Mouse (Mus musculus): ENCODE data around the gene Srebf2.
"Not testable (repeated sequence)": the region's sequence is repeated elsewhere in the genome, so short reads cannot be mapped to it uniquely, and the experiment has no call there.

Srebf2 gene

GRCm38 (mm10) chr15:82146770-82147610 lies at the start of gene Srebf2:
Srebf2 (plus strand) TSS chr15:82147181.
- in situ Hi-C loops (cut with MboI; ENCODE audit: low sequenced_read_pairs), result no loop called here

GRCm38 (mm10) chr15:82106953-82107555 lies 39.9 kb upstream of the Srebf2 start:
- in situ Hi-C loops (cut with MboI; ENCODE audit: low sequenced_read_pairs), result no loop called here

DNA sequence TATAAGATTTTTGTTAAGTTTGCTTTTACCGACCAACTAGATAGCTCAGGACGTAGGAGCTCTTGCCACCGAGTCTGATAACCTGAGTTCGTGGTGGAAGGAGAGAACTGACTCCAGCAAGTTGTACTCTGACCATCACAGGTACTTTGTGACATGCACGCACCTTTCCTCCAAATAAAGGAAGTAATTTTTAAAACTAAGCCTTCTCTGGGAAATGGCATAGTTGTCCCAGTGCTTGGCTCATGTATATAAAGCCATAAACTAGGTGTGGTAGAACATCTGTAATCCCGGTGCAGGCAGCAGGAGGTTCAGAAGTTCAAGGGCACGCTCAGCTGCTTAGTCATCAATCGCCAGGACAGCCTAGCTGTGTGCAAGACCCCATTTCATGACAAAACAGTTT lies 26.4 kb upstream of the Srebf2 start:
- in situ Hi-C loops (cut with MboI; ENCODE audit: low sequenced_read_pairs), result no loop called here

DNA sequence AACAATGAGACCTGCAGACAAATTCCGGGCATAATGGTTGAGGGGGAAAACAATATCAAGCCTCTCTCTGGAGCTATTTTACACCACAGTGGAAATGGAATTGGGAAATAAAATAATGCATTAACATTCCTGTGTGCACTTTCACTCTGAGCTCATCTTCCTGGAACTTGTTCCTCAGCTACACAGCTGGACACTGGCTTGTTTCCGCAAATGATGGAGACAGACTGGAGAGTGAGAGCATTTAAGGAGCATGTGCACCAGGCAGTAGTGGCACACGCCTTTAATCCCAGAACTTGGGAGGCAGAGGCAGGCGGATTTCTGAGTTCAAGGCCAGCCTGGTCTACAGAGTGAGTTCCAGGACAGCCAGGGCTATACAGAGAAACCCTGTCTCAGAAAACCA lies 20.3 kb upstream of the Srebf2 start:
- in situ Hi-C loops (cut with MboI; ENCODE audit: low sequenced_read_pairs), result not testable (repeated sequence)

GRCm38 (mm10) chr15:82127426-82128374 lies 19.3 kb upstream of the Srebf2 start, which contains the start of gene Ccdc134:
Ccdc134 (plus strand) TSS chr15:82127922.
- in situ Hi-C loops (cut with MboI; ENCODE audit: low sequenced_read_pairs), result no loop called here

DNA sequence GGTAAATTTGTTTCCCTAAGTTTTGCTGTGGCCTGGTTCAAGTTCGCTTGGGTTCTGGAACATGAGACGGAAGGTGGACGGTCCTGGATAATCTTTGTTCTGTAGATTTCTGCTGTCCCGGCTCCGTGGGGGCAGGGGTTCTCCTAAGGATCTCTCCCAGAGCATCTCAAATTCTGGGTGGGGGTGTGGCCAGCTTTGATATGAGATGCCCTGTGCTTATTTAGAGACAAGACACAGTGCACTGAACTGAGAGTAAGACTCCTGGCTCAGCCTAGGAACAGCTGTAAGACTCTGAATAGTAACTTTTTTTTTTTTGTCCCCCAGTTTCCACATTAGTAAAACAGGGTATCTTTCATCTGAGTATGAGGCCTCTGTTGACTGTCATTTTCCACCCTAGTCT lies 18.6 kb upstream of the Srebf2 start:
- in situ Hi-C loops (cut with MboI; ENCODE audit: low sequenced_read_pairs), result no loop called here

- in situ Hi-C loops (cut with MboI; ENCODE audit: low sequenced_read_pairs), result no loop called here
Observed at GRCm38 (mm10) chr15:82130599-82130998, 16.4 kb upstream of the Srebf2 start.

DNA sequence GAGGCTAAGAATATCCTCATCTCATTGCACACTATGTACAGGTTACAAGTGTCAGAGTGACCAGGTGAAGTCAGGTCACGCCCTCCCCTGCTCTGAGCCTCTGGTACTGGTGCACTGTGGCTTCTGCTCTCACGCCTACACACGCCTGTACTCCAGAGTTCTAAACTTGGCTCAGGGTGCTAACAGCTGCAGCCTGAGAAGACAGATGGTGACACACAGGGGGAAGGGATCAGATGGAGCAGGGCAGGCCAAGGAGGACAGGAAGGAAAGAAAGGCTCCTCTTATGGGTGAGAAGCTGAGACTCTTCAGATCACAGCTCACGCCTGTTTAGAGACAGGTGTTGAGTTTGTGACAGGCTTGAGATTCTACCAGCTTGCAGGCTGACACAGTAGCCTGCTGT lies 11.6 kb upstream of the Srebf2 start:
- in situ Hi-C loops (cut with MboI; ENCODE audit: low sequenced_read_pairs), result no loop called here

DNA sequence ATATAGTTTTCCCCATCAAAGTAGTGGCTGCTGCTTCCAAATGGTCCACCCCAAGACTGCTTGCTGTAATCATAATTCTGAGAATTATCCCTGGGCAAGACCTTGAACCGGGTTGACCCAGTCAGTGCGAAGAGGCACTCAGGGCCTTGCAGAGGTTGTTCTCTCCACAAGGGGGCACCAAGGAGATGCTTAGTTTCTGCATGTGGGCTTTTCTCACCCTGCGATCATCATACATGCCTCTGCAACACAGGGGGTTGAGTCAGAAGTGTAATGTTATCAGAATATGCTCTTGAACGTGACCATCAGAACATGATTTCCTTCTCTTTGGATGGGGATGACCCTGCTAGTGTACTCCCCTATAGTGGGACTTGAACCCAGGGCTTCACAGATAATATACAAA lies 8.4 kb upstream of the Srebf2 start:
- in situ Hi-C loops (cut with MboI; ENCODE audit: low sequenced_read_pairs), result no loop called here

- in situ Hi-C loops (cut with MboI; ENCODE audit: low sequenced_read_pairs), result no loop called here
Observed at GRCm38 (mm10) chr15:82139196-82139595, 7.8 kb upstream of the Srebf2 start.

GRCm38 (mm10) chr15:82140355-82140754 lies 6.6 kb upstream of the Srebf2 start:
- in situ Hi-C loops (cut with MboI; ENCODE audit: low sequenced_read_pairs), result loop anchor here (5.0 kb wide), 1 partner anchor 97 kb away; no protein-coding TSS in a partner anchor

DNA sequence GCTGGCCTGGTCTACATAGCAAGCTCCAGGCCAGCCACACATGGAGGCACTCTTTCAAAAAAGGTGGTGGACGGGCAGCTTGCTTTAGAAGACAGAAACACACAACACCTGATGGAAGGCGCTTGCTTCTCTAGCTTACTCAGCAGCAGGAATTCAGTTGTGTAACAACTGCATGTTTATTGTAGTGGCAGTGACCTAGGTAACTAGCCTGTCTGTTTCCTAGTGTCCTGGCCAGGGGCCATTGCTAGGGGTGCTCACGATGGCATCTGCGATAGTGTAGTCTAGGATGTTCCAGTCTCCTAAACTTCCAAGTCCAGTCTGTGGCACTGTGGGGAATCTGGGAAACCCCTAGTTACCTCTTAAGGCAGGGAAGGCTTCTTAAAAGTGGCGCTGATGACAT lies 2.8 kb upstream of the Srebf2 start:
- in situ Hi-C loops (cut with MboI; ENCODE audit: low sequenced_read_pairs), result loop anchor here (5.0 kb wide), 1 partner anchor 93 kb away; no protein-coding TSS in a partner anchor

GRCm38 (mm10) chr15:82145408-82145807 lies 1.6 kb upstream of the Srebf2 start:
- in situ Hi-C loops (cut with MboI; ENCODE audit: low sequenced_read_pairs), result no loop called here

- in situ Hi-C loops (cut with MboI; ENCODE audit: low sequenced_read_pairs), result no loop called here
Observed at GRCm38 (mm10) chr15:82145851-82146769, 871 bp upstream of the Srebf2 start.

- in situ Hi-C loops (cut with MboI; ENCODE audit: low sequenced_read_pairs), result no loop called here
Observed at GRCm38 (mm10) chr15:82147611-82148111, 680 bp downstream of the Srebf2 start.

DNA sequence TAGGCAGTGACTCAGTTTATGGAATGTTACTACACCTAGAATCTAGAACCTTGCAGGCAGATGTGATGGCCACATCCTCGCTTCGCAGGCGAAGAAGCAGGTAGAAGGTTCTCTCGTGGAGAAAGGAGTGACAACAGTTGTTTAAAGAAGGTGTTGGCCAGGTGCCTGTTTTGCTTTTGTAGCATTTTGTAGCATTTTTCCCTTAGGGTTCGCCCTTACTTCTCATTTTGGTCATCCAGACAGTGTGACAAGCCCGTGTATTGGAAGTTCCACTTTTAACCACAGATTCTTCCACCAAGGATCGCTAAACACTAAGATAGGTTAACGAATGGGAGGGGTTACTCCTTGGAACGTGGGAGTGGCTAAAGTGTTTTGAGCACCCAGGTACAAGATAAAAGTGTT lies 1.5 kb downstream of the Srebf2 start:
- in situ Hi-C loops (cut with MboI; ENCODE audit: low sequenced_read_pairs), result no loop called here

DNA sequence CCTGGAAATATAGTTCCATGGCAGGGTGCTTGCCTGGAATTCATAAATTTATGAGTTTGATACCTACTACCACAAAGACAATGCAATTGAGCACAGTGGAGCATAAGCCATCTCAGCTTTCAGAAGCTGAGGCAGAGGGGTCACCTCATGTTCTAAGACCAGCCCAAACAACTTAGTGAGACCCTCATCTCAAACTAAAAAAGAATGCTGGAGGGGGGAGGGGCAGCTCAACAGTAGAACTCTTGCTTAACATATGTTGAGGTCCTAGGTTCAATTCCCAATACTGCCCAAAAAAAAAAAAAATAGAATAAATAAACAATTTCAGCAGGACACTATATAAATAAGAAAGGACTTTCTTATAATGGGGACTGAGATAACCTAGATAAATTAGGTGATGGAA lies 3.1 kb downstream of the Srebf2 start:
- in situ Hi-C loops (cut with MboI; ENCODE audit: low sequenced_read_pairs), result no loop called here

DNA sequence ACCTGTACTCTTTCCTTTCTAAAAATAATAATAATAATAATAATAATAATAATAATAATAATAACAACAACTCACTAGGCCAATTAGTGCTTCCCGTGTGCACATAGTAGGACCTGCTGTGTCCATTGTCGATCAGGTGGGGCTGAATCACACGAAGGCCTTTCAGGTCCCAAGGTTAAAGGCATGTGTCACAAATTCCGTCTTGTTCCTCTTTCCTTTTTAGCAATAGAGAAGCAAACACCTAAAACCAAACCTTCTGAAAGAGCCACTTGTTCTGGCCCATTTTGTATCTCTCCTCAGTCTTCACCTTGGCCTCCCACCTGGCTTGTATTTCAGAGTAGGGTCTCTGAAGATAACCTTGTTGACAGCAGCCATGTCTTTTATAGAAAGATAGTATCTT lies 4.2 kb downstream of the Srebf2 start:
- in situ Hi-C loops (cut with MboI; ENCODE audit: low sequenced_read_pairs), result no loop called here

- in situ Hi-C loops (cut with MboI; ENCODE audit: low sequenced_read_pairs), result no loop called here
Observed at GRCm38 (mm10) chr15:82152022-82152421, 5.0 kb downstream of the Srebf2 start.

GRCm38 (mm10) chr15:82152435-82152834 lies 5.5 kb downstream of the Srebf2 start:
- in situ Hi-C loops (cut with MboI; ENCODE audit: low sequenced_read_pairs), result no loop called here

All from CH12F3 (cell line).